Mouse (Mus musculus): ENCODE measurements around the gene 1700029P11Rik. TPM values are rescaled to one million over a fixed set of nuclear protein-coding genes. Genes with fewer than 3 reads are reported as not detected.

Gene 1700029P11Rik
- total RNA-seq, 2 experiments from 2014 or later = not detected

GRCm38 (mm10) chr15:81989371-81990062, 9.2 kb downstream of the 1700029P11Rik start:
- peak; percentile 82 to 91 for DNase-seq (ENCODE audit: low spot score in 2 of 2)
- intact Hi-C loops (cut with DNase I) = loop anchor here (1.0 to 2.0 kb wide), 2 partner anchors 29 to 51 kb away; partner anchors contain the start of gene Pmm1

GRCm38 (mm10) chr15:81990549-81990948, 10.2 kb downstream of the 1700029P11Rik start:
- intact Hi-C loops (cut with DNase I) = no loop called here
- no peak for DNase-seq (ENCODE audit: low spot score in 2 of 2)

- DNase-seq (ENCODE audit: low spot score in 2 of 2) = no peak
- intact Hi-C loops (cut with DNase I) = no loop called here
These were observed 13.7 kb downstream of the 1700029P11Rik start for GRCm38 (mm10) chr15:81993992-81994391.

GRCm38 (mm10) chr15:82004257-82004656, 23.9 kb downstream of the 1700029P11Rik start:
- DNase-seq (ENCODE audit: low spot score in 2 of 2) = no peak
- intact Hi-C loops (cut with DNase I) = no loop called here

- intact Hi-C loops (cut with DNase I) = no loop called here
These were observed 31.6 kb downstream of the 1700029P11Rik start for GRCm38 (mm10) chr15:82011947-82012346.

GRCm38 (mm10) chr15:82014745-82015391, 34.5 kb downstream of the 1700029P11Rik start:
- intact Hi-C loops (cut with DNase I) = loop anchor here (1.0 kb wide), 1 partner anchor 58 kb away; no protein-coding TSS in a partner anchor
- no peak for DNase-seq (ENCODE audit: low spot score in 2 of 2)

More at GRCm38 (mm10) chr15:82011947-82012346, 31.6 kb downstream of the 1700029P11Rik start:
- DNase-seq (ENCODE audit: low spot score in 2 of 2) = no peak

- intact Hi-C loops (cut with DNase I) = loop anchor here (1.0 kb wide), 1 partner anchor 58 kb away; no protein-coding TSS in a partner anchor
These were observed 35.2 kb downstream of the 1700029P11Rik start for GRCm38 (mm10) chr15:82015392-82016100.

GRCm38 (mm10) chr15:82016101-82016808, 35.9 kb downstream of the 1700029P11Rik start:
- DNase-seq (ENCODE audit: low spot score in 2 of 2) = peak; percentile 99 to 100
- intact Hi-C loops (cut with DNase I) = no loop called here

More at GRCm38 (mm10) chr15:82015392-82016100, 35.2 kb downstream of the 1700029P11Rik start:
- DNase-seq (ENCODE audit: low spot score in 2 of 2) = peak; percentile 27 to 35

GRCm38 (mm10) chr15:82016830-82017229, 36.5 kb downstream of the 1700029P11Rik start:
- intact Hi-C loops (cut with DNase I) = no loop called here
- DNase-seq (ENCODE audit: low spot score in 2 of 2) = no peak

- intact Hi-C loops (cut with DNase I) = no loop called here
- DNase-seq (ENCODE audit: low spot score in 2 of 2) = no peak
These were observed 37.1 kb downstream of the 1700029P11Rik start for GRCm38 (mm10) chr15:82017461-82017860.

- intact Hi-C loops (cut with DNase I) = no loop called here
- DNase-seq (ENCODE audit: low spot score in 2 of 2) = no peak
These were observed 38.9 kb downstream of the 1700029P11Rik start for GRCm38 (mm10) chr15:82019288-82019687.

- intact Hi-C loops (cut with DNase I) = no loop called here
- no peak for DNase-seq (ENCODE audit: low spot score in 2 of 2)
These were observed 42.3 kb downstream of the 1700029P11Rik start for GRCm38 (mm10) chr15:82022535-82023088.

- DNase-seq (ENCODE audit: low spot score in 2 of 2) = no peak
- intact Hi-C loops (cut with DNase I) = no loop called here
These were observed 43.8 kb downstream of the 1700029P11Rik start for GRCm38 (mm10) chr15:82023965-82024635.

- no peak for DNase-seq (ENCODE audit: low spot score in 2 of 2)
- intact Hi-C loops (cut with DNase I) = no loop called here
These were observed 46.9 kb downstream of the 1700029P11Rik start for GRCm38 (mm10) chr15:82027276-82027675.

GRCm38 (mm10) chr15:82027726-82028125, 47.4 kb downstream of the 1700029P11Rik start:
- intact Hi-C loops (cut with DNase I) = no loop called here
- DNase-seq (ENCODE audit: low spot score in 2 of 2) = no peak

Measured in left cerebral cortex, postnatal 25 days (tissue).